Mouse (Mus musculus): ENCODE data around the gene Tmsb15l.

- no peak for TF ChIP-seq CTCF (IDR thresholded peaks at IDR 0.05; ENCODE audit: extremely low read depth, insufficient read depth, insufficient read length, insufficient replicate concordance)
- TF ChIP-seq POLR2A (IDR thresholded peaks at IDR 0.05; ENCODE audit: low read depth, low read length) = no peak
Measured at GRCm38 (mm10) chrX:136937985-136938384, 38.7 kb downstream of the Tmsb15l start.

All from spleen, adult 2 months (tissue).